Mouse (Mus musculus) ovary, postnatal 36 days (tissue): Measurements from ENCODE around the gene Golga7b.

Source experiments
- DNase-seq: peaks from one replicate; pipeline ENCODE4 v3.0.0; 2022; ENCODE audit warnings: low spot score, mixed read lengths

Golga7b gene

GRCm38 (mm10) chr19:42247519-42247918 lies at the start of gene Golga7b:
Gene Golga7b, plus strand, starts transcription at chr19:42247574.
- DNase-seq = no peak

GRCm38 (mm10) chr19:42198026-42198425 lies 49.3 kb upstream of the Golga7b start:
- no peak for DNase-seq

GRCm38 (mm10) chr19:42201696-42202381 lies 45.5 kb upstream of the Golga7b start, which contains the start of gene Sfrp5:
Gene Sfrp5, minus strand, starts transcription at chr19:42202252.
- no peak for DNase-seq

GRCm38 (mm10) chr19:42202467-42202866 lies 44.9 kb upstream of the Golga7b start:
- DNase-seq = no peak

- no peak for DNase-seq
These were observed 43.1 kb upstream of the Golga7b start for GRCm38 (mm10) chr19:42204306-42204705.

GRCm38 (mm10) chr19:42205201-42205600 lies 42.2 kb upstream of the Golga7b start:
- no peak for DNase-seq

- DNase-seq = no peak
These were observed 37.9 kb upstream of the Golga7b start for GRCm38 (mm10) chr19:42209485-42209884.

- no peak for DNase-seq
These were observed 37.4 kb upstream of the Golga7b start for GRCm38 (mm10) chr19:42209976-42210375.

GRCm38 (mm10) chr19:42211936-42212335 lies 35.4 kb upstream of the Golga7b start:
- no peak for DNase-seq

- DNase-seq = no peak
These were observed 32.8 kb upstream of the Golga7b start for GRCm38 (mm10) chr19:42214601-42215000.

GRCm38 (mm10) chr19:42216699-42217373 lies 30.5 kb upstream of the Golga7b start:
- no peak for DNase-seq

GRCm38 (mm10) chr19:42217374-42217763 lies 30.0 kb upstream of the Golga7b start:
- no peak for DNase-seq

- DNase-seq = no peak
These were observed 20.9 kb upstream of the Golga7b start for GRCm38 (mm10) chr19:42226451-42226850.

- DNase-seq = no peak
These were observed 17.7 kb upstream of the Golga7b start for GRCm38 (mm10) chr19:42229499-42230287.

- DNase-seq = no peak
These were observed 17.1 kb upstream of the Golga7b start for GRCm38 (mm10) chr19:42230288-42230568.

GRCm38 (mm10) chr19:42230986-42231385 lies 16.4 kb upstream of the Golga7b start:
- peak; percentile 15 for DNase-seq

GRCm38 (mm10) chr19:42237602-42238340 lies 9.6 kb upstream of the Golga7b start:
- no peak for DNase-seq

- no peak for DNase-seq
These were observed 9.0 kb upstream of the Golga7b start for GRCm38 (mm10) chr19:42238341-42238715.

- DNase-seq = no peak
These were observed 6.5 kb upstream of the Golga7b start for GRCm38 (mm10) chr19:42240881-42241280.

GRCm38 (mm10) chr19:42243401-42243800 lies 4.0 kb upstream of the Golga7b start:
- DNase-seq = no peak

- DNase-seq = no peak
These were observed 748 bp upstream of the Golga7b start for GRCm38 (mm10) chr19:42246626-42247025.
